Mouse (Mus musculus): ENCODE measurements around the gene Yars. TPM values are rescaled to one million over a fixed set of nuclear protein-coding genes. Genes with fewer than 3 reads are reported as not detected.
A peak's percentile ranks its signal among the peaks of the same experiment; 100 is the strongest.

Yars gene
- polyA plus RNA-seq, 1 experiment from 2014 or later: 72.3 TPM

GRCm38 (mm10) chr4:129260678-129261077, 71.1 kb downstream of the Yars start:
- Histone ChIP-seq H3K27ac (peak overlapping the region; percentile 31; the same call in 1 of the 2 replicates), H3K9ac (no peak overlapping the region), H3K4me2 (0 out of 2 replicates have a peak overlapping the region, but pooled peaks have one; percentile 24), H3K4me3 (replicated peaks) (no peak overlapping the region), H3K27me3 (replicated peaks) (no peaks in the 10 kb centered on the region), H3K9me3 (no peaks in the 10 kb centered on the region), H3K4me1 (peaks cover 24% of the 10 kb centered on the region), H3K36me3 (no peaks in the 10 kb centered on the region)
- WGBS: 18% methylated on average over 6 of the region's 6 CpGs
- ATAC-seq (ENCODE audit: insufficient read depth, low FRiP score, low read depth): no peak

GRCm38 (mm10) chr4:129261196-129261595, 71.6 kb downstream of the Yars start, which contains the start of gene C77080:
Gene C77080 (minus strand): TSS chr4:129261404.
- no peak for ATAC-seq (ENCODE audit: insufficient read depth, low FRiP score, low read depth)

GRCm38 (mm10) chr4:129263225-129264021, 73.9 kb downstream of the Yars start:
- no peaks in the 10 kb centered on the region for H3K36me3 ChIP-seq
- H3K9ac ChIP-seq: no peak overlapping the region
- peak; percentile 89 for ATAC-seq (ENCODE audit: insufficient read depth, low FRiP score, low read depth)
- H3K4me1 ChIP-seq: peaks cover 17% of the 10 kb centered on the region
- no peak overlapping the region for H3K4me3 ChIP-seq (replicated peaks)
- H3K27me3 ChIP-seq (replicated peaks): no peaks in the 10 kb centered on the region
- no peaks in the 10 kb centered on the region for H3K9me3 ChIP-seq
- peak overlapping the region; percentile 34 for H3K4me2 ChIP-seq
- peak overlapping the region; percentile 65; the same call in 1 of the 2 replicates for H3K27ac ChIP-seq
- 27% methylated on average over 19 of the region's 19 CpGs for WGBS

More at GRCm38 (mm10) chr4:129261196-129261595, 71.6 kb downstream of the Yars start, which contains the start of gene C77080:
- H3K9me3 ChIP-seq: no peaks in the 10 kb centered on the region
- 0 out of 2 replicates have a peak within 1 kb of the TSS, but pooled peaks have one; percentile 24 for H3K4me2 ChIP-seq
- no peak within 1 kb of the TSS for H3K9ac ChIP-seq
- H3K27me3 ChIP-seq (replicated peaks): no peaks in the 10 kb centered on the region
- H3K36me3 ChIP-seq: no peaks in the 10 kb centered on the region
- WGBS: 25% methylated on average over 2 of the region's 4 CpGs
- H3K4me1 ChIP-seq: peaks cover 24% of the 10 kb centered on the region
- no peak within 1 kb of the TSS for H3K4me3 ChIP-seq (replicated peaks)
- peak within 1 kb of the TSS; percentile 31; the same call in 1 of the 2 replicates for H3K27ac ChIP-seq

- H3K4me1 ChIP-seq: peaks cover 11% of the 10 kb centered on the region
- no peak overlapping the region for H3K4me2 ChIP-seq
- no peak for ATAC-seq (ENCODE audit: insufficient read depth, low FRiP score, low read depth)
- H3K27me3 ChIP-seq (replicated peaks): no peaks in the 10 kb centered on the region
- WGBS: 72% methylated on average over 4 of the region's 4 CpGs
- no peaks in the 10 kb centered on the region for H3K36me3 ChIP-seq
- no peak overlapping the region for H3K27ac ChIP-seq
- H3K4me3 ChIP-seq (replicated peaks): no peak overlapping the region
- H3K9ac ChIP-seq: no peak overlapping the region
- H3K9me3 ChIP-seq: no peaks in the 10 kb centered on the region
These were observed 76.6 kb downstream of the Yars start for GRCm38 (mm10) chr4:129266191-129266590.

GRCm38 (mm10) chr4:129266821-129267220, 77.3 kb downstream of the Yars start:
- no peak overlapping the region for H3K4me2 ChIP-seq
- peaks cover 11% of the 10 kb centered on the region for H3K4me1 ChIP-seq
- WGBS: 77% methylated on average over 5 of the region's 5 CpGs
- H3K36me3 ChIP-seq: no peaks in the 10 kb centered on the region
- H3K9me3 ChIP-seq: no peaks in the 10 kb centered on the region
- no peak overlapping the region for H3K4me3 ChIP-seq (replicated peaks)
- H3K27ac ChIP-seq: no peak overlapping the region
- H3K9ac ChIP-seq: no peak overlapping the region
- ATAC-seq (ENCODE audit: insufficient read depth, low FRiP score, low read depth): no peak
- no peaks in the 10 kb centered on the region for H3K27me3 ChIP-seq (replicated peaks)

- Histone ChIP-seq H3K9ac (no peak overlapping the region), H3K4me3 (replicated peaks) (no peak overlapping the region), H3K4me1 (peaks cover 2% of the 10 kb centered on the region), H3K27ac (no peak overlapping the region), H3K36me3 (no peaks in the 10 kb centered on the region), H3K27me3 (replicated peaks) (no peaks in the 10 kb centered on the region), H3K9me3 (no peaks in the 10 kb centered on the region), H3K4me2 (no peak overlapping the region)
- ATAC-seq (ENCODE audit: insufficient read depth, low FRiP score, low read depth): no peak
- WGBS: 54% methylated on average over 1 of the region's 1 CpGs
These were observed 79.1 kb downstream of the Yars start for GRCm38 (mm10) chr4:129268698-129269097.

Other genes starting within 250 kb of the Yars start
- gene Azin2, start 227.3 kb upstream of the Yars start, polyA plus RNA-seq (2015; fragmentation: Nextera tagmentation; extraction: Ambion mirVana): 16.7 and 18.4 TPM in 2 replicates
- 200 and 217 TPM in 2 replicates for gene Ak2, start 197.8 kb upstream of the Yars start, polyA plus RNA-seq (2015; fragmentation: Nextera tagmentation; extraction: Ambion mirVana)
- gene Rnf19b, start 131.5 kb upstream of the Yars start, polyA plus RNA-seq (2015; fragmentation: Nextera tagmentation; extraction: Ambion mirVana): 7.2 and 7.6 TPM in 2 replicates
- gene Tmem54, start 84.2 kb upstream of the Yars start, polyA plus RNA-seq (2015; fragmentation: Nextera tagmentation; extraction: Ambion mirVana): 47.7 and 56.2 TPM in 2 replicates
- gene Hpca, start 67.7 kb upstream of the Yars start, polyA plus RNA-seq (2015; fragmentation: Nextera tagmentation; extraction: Ambion mirVana): 2.4 and 2.7 TPM in 2 replicates
- gene Fndc5, start 52.8 kb upstream of the Yars start, polyA plus RNA-seq (2015; fragmentation: Nextera tagmentation; extraction: Ambion mirVana): 2.7 and 2.8 TPM in 2 replicates
- 13.1 and 14.1 TPM in 2 replicates for gene S100pbp, start within 50 bp of the Yars start, polyA plus RNA-seq (2015; fragmentation: Nextera tagmentation; extraction: Ambion mirVana)
- gene C77080, start 71.6 kb downstream of the Yars start, polyA plus RNA-seq (2015; fragmentation: Nextera tagmentation; extraction: Ambion mirVana): 11.8 and 12.6 TPM in 2 replicates
- 2.0 and 2.1 TPM in 2 replicates for gene Sync, start 97.9 kb downstream of the Yars start, polyA plus RNA-seq (2015; fragmentation: Nextera tagmentation; extraction: Ambion mirVana)
- gene Rbbp4, start 145.6 kb downstream of the Yars start, polyA plus RNA-seq (2015; fragmentation: Nextera tagmentation; extraction: Ambion mirVana): 330 and 336 TPM in 2 replicates
- 45.7 and 51.4 TPM in 2 replicates for gene Zbtb8os, start 145.9 kb downstream of the Yars start, polyA plus RNA-seq (2015; fragmentation: Nextera tagmentation; extraction: Ambion mirVana)
- gene Zbtb8a, start 188.4 kb downstream of the Yars start, polyA plus RNA-seq (2015; fragmentation: Nextera tagmentation; extraction: Ambion mirVana): 17.2 and 18.1 TPM in 2 replicates

Data from stomach, embryonic 15.5 days (tissue).